Mouse (Mus musculus) embryonic fibroblast, embryonic 13.5 days (primary cell): ENCODE measurements around the gene Sbf2.

Experiments
- CTCF ChIP-seq: IDR thresholded peaks from 2 replicates; pipeline ENCODE4 v1.5.1; 2011; ENCODE audit warnings: mild to moderate bottlenecking, control low read depth, low read length, moderate library complexity, borderline replicate concordance; ENCODE audit not compliant: insufficient read depth
- POLR2A ChIP-seq: IDR thresholded peaks from 2 replicates; pipeline ENCODE4 v1.6.1; 2011; ENCODE audit warnings: low read depth, mild to moderate bottlenecking, control low read depth, low read length, moderate library complexity

- TF ChIP-seq CTCF = no peak
- TF ChIP-seq POLR2A = no peak
Observed at GRCm38 (mm10) chr7:110337601-110338000, 277.1 kb downstream of the Sbf2 start.
